Mouse (Mus musculus) liver, embryonic 12.5 days (tissue): ENCODE measurements around the gene Hagh. TPM values are rescaled to one million over a fixed set of nuclear protein-coding genes. Genes with fewer than 3 reads are reported as not detected.

Experiments
- ATAC-seq: fragments of 200-750 bp; cut with Nextera tagmentation; 2 replicates; pipeline ENCODE4 v1.8.0; 2017; ENCODE audit warnings: moderate number of reproducible peaks, mild to moderate bottlenecking, moderate library complexity
- H3K27ac ChIP-seq: fragments of 300-500 bp; sonication (generic); 2 replicates; pipeline ENCODE4 v1.5.1; 2016; ENCODE audit warnings: mild to moderate bottlenecking
- H3K27me3 ChIP-seq: fragments of 300-500 bp; sonication (generic); replicated peaks from 2 replicates; pipeline ENCODE4 v1.6.1; 2016; ENCODE audit warnings: mild to moderate bottlenecking, moderate library complexity
- H3K36me3 ChIP-seq: fragments of 300-500 bp; sonication (generic); 2 replicates; pipeline ENCODE4 v1.6.1; 2016; ENCODE audit warnings: mild to moderate bottlenecking, moderate library complexity
- H3K4me1 ChIP-seq: fragments of 300-500 bp; sonication (generic); 2 replicates; pipeline ENCODE4 v1.6.1; 2016
- H3K4me2 ChIP-seq: fragments of 300-500 bp; sonication (generic); 2 replicates; pipeline ENCODE4 v1.6.1; 2016; ENCODE audit warnings: mild to moderate bottlenecking, moderate library complexity
- H3K4me3 ChIP-seq: fragments of 300-500 bp; sonication (generic); 2 replicates; pipeline ENCODE4 v1.5.1; 2016; ENCODE audit warnings: mild to moderate bottlenecking, moderate library complexity
- H3K9ac ChIP-seq: fragments of 300-500 bp; sonication (generic); 2 replicates; pipeline ENCODE4 v1.6.1; 2016; ENCODE audit warnings: mild to moderate bottlenecking, moderate library complexity
- H3K9me3 ChIP-seq: fragments of 300-500 bp; sonication (generic); replicated peaks from 2 replicates; pipeline ENCODE4 v1.6.1; 2016; ENCODE audit warnings: mild to moderate bottlenecking, moderate library complexity
- WGBS: fragments of 180-500 bp; shearing (Covaris S2); methylation state at CpG from one replicate; pipeline ENCODE4 v1.1.7; 2016; ENCODE audit not compliant: insufficient replicate concordance; 5-methylcytosine and 5-hydroxymethylcytosine counted together
- polyA plus RNA-seq: library from polyadenylated mRNA; unstranded; fragments of >200 nt; fragmentation: Nextera tagmentation; extraction: Ambion mirVana; gene quantifications from 2 replicates; pipeline ENCODE4 v1.2.1, GENCODE M21; 2016

The Hagh gene
- polyA plus RNA-seq, 1 experiment from 2014 or later: 61.1 TPM

GRCm38 (mm10) chr17:24851381-24852125 is 11.6 kb downstream of the Hagh start:
- Histone ChIP-seq H3K9ac (peak overlapping the region; percentile 90), H3K27ac (no peak overlapping the region), H3K36me3 (peaks cover 42% of the 10 kb centered on the region), H3K4me3 (peak overlapping the region; percentile 78), H3K4me2 (peak overlapping the region; percentile 87), H3K9me3 (no peaks in the 10 kb centered on the region), H3K27me3 (0 out of 2 replicates have a peak, but pooled peaks cover 5% of the 10 kb centered on the region), H3K4me1 (peaks cover 35% of the 10 kb centered on the region)
- WGBS: 76% methylated on average over 10 of the region's 10 CpGs
- no peak for ATAC-seq

GRCm38 (mm10) chr17:24855838-24856464 is 16.0 kb downstream of the Hagh start:
- 82% methylated on average over 3 of the region's 3 CpGs for WGBS
- Histone ChIP-seq H3K4me2 (no peak overlapping the region), H3K4me1 (peaks cover 52% of the 10 kb centered on the region), H3K27me3 (0 out of 2 replicates have a peak, but pooled peaks cover 5% of the 10 kb centered on the region), H3K9me3 (no peaks in the 10 kb centered on the region), H3K4me3 (no peak overlapping the region), H3K27ac (peak overlapping the region; percentile 49; the same call in 1 of the 2 replicates), H3K36me3 (peaks cover 77% of the 10 kb centered on the region), H3K9ac (no peak overlapping the region)
- ATAC-seq: no peak

GRCm38 (mm10) chr17:24856589-24856988 is 16.6 kb downstream of the Hagh start:
- Histone ChIP-seq H3K36me3 (peaks cover 84% of the 10 kb centered on the region), H3K4me1 (peaks cover 46% of the 10 kb centered on the region), H3K4me2 (no peak overlapping the region), H3K4me3 (no peak overlapping the region), H3K27ac (no peak overlapping the region; the same call in 1 of the 2 replicates), H3K9ac (no peak overlapping the region), H3K27me3 (0 out of 2 replicates have a peak, but pooled peaks cover 3% of the 10 kb centered on the region), H3K9me3 (no peaks in the 10 kb centered on the region)
- ATAC-seq: no peak
- WGBS: 90% methylated on average over 13 of the region's 13 CpGs

DNA sequence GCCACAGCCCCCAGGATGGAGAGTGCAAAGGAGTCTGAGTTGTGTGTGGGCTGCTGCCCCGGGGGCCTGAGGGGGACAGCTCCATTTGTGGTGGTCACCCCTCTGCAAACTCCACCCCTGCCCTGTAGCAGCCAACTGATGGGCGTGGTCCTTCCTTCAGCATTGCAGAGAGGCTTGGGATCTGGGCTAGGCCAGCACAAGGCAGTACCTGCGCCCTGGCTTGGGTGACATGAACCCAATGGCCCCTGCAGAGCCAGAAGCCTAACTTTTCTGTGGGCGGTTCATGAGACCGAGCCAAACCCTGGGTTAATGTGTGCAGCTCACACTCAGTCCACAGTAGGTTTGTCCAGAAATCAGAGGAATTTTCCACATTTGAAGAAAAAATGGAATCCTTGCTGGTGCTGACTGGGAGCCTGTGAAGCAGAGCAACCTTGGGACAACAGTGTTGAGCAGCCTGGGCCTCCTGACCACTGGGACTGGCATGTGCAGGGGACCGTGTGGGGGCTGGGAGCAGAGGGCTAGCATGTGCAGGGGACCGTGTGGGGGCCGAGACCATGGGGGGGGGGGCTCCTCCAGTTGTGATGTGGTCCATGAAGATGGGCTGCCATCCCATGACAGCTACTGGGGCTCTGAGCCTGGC is 18.0 kb downstream of the Hagh start:
- 73% methylated on average over 8 of the region's 8 CpGs for WGBS
- no peak for ATAC-seq
- peak overlapping the region; percentile 35 for H3K4me2 ChIP-seq
- H3K4me1 ChIP-seq: peaks cover 40% of the 10 kb centered on the region
- peak overlapping the region; percentile 80 for H3K27ac ChIP-seq
- no peak overlapping the region for H3K9ac ChIP-seq
- H3K9me3 ChIP-seq: no peaks in the 10 kb centered on the region
- no peak overlapping the region for H3K4me3 ChIP-seq
- H3K27me3 ChIP-seq: no peaks in the 10 kb centered on the region
- H3K36me3 ChIP-seq: peaks cover 91% of the 10 kb centered on the region

GRCm38 (mm10) chr17:24858967-24859366 is 19.0 kb downstream of the Hagh start:
- ATAC-seq: peak; percentile 92
- H3K36me3 ChIP-seq: peaks cover 89% of the 10 kb centered on the region
- H3K9me3 ChIP-seq: no peaks in the 10 kb centered on the region
- peaks cover 40% of the 10 kb centered on the region for H3K4me1 ChIP-seq
- H3K4me3 ChIP-seq: no peak overlapping the region
- peak overlapping the region; percentile 35 for H3K4me2 ChIP-seq
- no peaks in the 10 kb centered on the region for H3K27me3 ChIP-seq
- 53% methylated on average over 6 of the region's 6 CpGs for WGBS
- H3K27ac ChIP-seq: peak overlapping the region; percentile 80
- H3K9ac ChIP-seq: peak overlapping the region; percentile 13; the same call in 1 of the 2 replicates

DNA sequence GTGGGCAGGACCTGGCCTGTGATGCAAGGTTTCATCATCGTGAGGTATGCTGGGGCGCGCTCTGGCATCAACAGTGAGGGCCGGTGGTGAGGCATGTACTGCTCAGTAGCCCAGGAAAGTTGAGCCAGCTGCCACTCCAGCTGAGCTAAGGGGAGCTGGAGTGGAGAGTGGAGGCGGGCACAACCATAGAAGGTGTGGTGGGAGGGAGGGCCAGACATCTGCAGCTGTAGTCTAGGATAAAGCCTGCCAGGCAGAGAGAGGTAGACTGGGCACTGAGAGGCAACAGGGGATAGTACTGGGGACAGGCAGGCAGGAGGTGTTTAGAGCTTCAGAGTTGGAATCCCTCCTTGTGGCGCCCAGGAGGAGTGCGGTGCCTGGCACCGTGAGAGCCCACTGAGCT is 20.1 kb downstream of the Hagh start:
- H3K9ac ChIP-seq: peak overlapping the region; percentile 25
- peak overlapping the region; percentile 23; the same call in 1 of the 2 replicates for H3K4me2 ChIP-seq
- no peaks in the 10 kb centered on the region for H3K27me3 ChIP-seq
- peaks cover 40% of the 10 kb centered on the region for H3K4me1 ChIP-seq
- H3K27ac ChIP-seq: peak overlapping the region; percentile 80
- H3K4me3 ChIP-seq: no peak overlapping the region
- WGBS: 91% methylated on average over 8 of the region's 8 CpGs
- peak; percentile 73 for ATAC-seq
- H3K36me3 ChIP-seq: peaks cover 89% of the 10 kb centered on the region
- no peaks in the 10 kb centered on the region for H3K9me3 ChIP-seq

DNA sequence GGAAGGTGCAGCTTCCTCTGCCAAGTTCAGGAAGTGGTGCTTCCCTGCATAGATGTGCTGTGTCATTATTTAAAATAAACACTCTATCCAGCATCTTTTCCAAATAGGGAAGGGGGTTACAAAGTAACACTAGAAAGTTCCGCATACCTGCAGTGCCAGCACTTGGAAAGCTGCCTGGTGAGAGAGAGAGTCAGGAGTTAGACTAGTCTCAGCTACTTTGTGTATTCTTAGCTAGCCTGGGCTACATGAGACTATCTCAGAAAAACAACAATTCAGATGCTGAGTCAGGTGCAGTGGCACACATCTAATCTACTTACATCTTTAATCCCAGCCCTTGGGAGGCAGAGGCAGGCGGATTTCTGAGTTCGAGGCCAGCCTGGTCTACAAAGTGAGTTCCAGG is 21.8 kb downstream of the Hagh start:
- H3K9ac ChIP-seq: no peak overlapping the region
- H3K9me3 ChIP-seq: no peaks in the 10 kb centered on the region
- no peak overlapping the region for H3K27ac ChIP-seq
- peaks cover 35% of the 10 kb centered on the region for H3K4me1 ChIP-seq
- H3K36me3 ChIP-seq: peaks cover 83% of the 10 kb centered on the region
- no peak overlapping the region for H3K4me2 ChIP-seq
- H3K4me3 ChIP-seq: no peak overlapping the region
- no peak for ATAC-seq
- no peaks in the 10 kb centered on the region for H3K27me3 ChIP-seq
- 79% methylated on average over 3 of the region's 3 CpGs for WGBS

GRCm38 (mm10) chr17:24865776-24866175 is 25.8 kb downstream of the Hagh start, which contains the start of gene Igfals:
Gene Igfals, plus strand, starts transcription at chr17:24865997.
- H3K4me1 ChIP-seq: no peaks in the 10 kb centered on the region
- no peak within 1 kb of the TSS for H3K9ac ChIP-seq
- H3K9me3 ChIP-seq: no peaks in the 10 kb centered on the region
- no peak within 1 kb of the TSS for H3K4me3 ChIP-seq
- 77% methylated on average over 8 of the region's 8 CpGs for WGBS
- H3K27ac ChIP-seq: no peak within 1 kb of the TSS
- no peak for ATAC-seq
- H3K36me3 ChIP-seq: peaks cover 55% of the 10 kb centered on the region
- no peak within 1 kb of the TSS for H3K4me2 ChIP-seq
- no peaks in the 10 kb centered on the region for H3K27me3 ChIP-seq

DNA sequence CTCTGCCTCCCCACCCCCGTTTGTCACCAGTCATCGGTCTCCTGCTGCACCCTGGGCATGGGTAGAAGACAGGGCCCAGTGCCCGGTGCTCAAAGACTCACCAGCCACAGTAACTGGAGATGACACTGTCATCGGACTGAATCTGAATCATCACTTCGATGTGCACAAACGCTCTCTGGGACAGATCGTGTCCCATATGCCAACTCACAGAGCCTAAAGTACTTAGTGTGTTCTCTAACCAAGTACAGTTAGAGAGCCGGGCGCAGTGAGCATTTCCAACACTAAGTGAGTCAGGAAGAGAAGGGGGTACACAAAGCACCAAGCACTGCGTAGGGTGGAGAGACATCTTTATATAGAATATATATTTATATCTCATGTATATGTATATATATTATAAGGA is 28.0 kb downstream of the Hagh start:
- Histone ChIP-seq H3K9me3 (no peaks in the 10 kb centered on the region), H3K27me3 (0 out of 2 replicates have a peak, but pooled peaks cover 4% of the 10 kb centered on the region), H3K36me3 (peaks cover 34% of the 10 kb centered on the region), H3K9ac (no peak overlapping the region), H3K4me3 (no peak overlapping the region), H3K27ac (no peak overlapping the region), H3K4me2 (no peak overlapping the region), H3K4me1 (no peaks in the 10 kb centered on the region)
- ATAC-seq: no peak
- 86% methylated on average over 10 of the region's 10 CpGs for WGBS

DNA sequence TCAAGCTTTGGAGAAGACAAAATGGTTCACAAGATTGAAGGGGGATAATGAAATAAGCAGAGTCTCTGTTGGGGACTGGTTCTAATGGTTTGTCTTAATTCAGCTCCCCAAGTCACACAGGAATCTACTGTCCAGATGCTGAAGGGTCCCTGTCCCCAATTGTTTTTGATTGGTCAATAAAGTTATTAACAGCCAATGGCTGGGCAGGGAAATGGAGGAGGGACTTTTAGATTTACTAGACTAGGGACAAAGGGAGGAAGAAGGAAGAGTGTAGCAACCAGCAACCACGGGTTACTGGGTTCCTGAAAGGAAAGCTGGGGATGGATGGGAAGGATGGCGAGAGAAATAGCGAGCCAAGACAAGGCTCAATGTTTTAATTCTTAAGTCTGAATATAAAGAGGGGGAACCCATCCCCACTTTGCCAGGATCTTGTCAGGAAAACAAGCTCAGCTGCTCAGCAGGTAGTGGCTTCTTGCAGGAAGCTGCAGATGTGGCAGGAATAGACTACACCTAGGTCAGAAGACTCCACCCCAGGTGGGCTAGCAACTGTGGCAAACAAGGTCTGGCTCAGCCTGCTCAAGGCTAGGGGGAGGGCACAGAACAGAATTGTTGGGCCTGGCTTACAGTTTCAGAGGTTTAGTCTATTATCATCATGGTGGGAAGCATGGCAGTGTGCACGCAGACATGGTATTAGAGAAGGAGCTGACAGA is 33.9 kb downstream of the Hagh start:
- 37% methylated on average over 4 of the region's 4 CpGs for WGBS
- peaks cover 4% of the 10 kb centered on the region; the same call in 1 of the 2 replicates for H3K27me3 ChIP-seq
- no peak overlapping the region for H3K27ac ChIP-seq
- H3K4me3 ChIP-seq: no peak overlapping the region
- no peak overlapping the region for H3K9ac ChIP-seq
- no peak overlapping the region for H3K4me2 ChIP-seq
- no peaks in the 10 kb centered on the region for H3K9me3 ChIP-seq
- no peaks in the 10 kb centered on the region for H3K36me3 ChIP-seq
- ATAC-seq: no peak
- peaks cover 12% of the 10 kb centered on the region; the same call in 1 of the 2 replicates for H3K4me1 ChIP-seq

GRCm38 (mm10) chr17:24874405-24874745 is 34.4 kb downstream of the Hagh start:
- Histone ChIP-seq H3K36me3 (no peaks in the 10 kb centered on the region), H3K27me3 (peaks cover 4% of the 10 kb centered on the region; the same call in 1 of the 2 replicates), H3K4me3 (no peak overlapping the region), H3K9ac (no peak overlapping the region), H3K9me3 (no peaks in the 10 kb centered on the region), H3K4me2 (no peak overlapping the region), H3K27ac (no peak overlapping the region), H3K4me1 (peaks cover 12% of the 10 kb centered on the region; the same call in 1 of the 2 replicates)
- WGBS: 35% methylated on average over 1 of the region's 1 CpGs
- no peak for ATAC-seq
